Mouse (Mus musculus) ovary, adult 18-20 months (tissue): ENCODE results near the gene Pgam2.

Experiments used
- DNase-seq: peaks from one replicate; pipeline ENCODE4 v3.0.0; 2022; ENCODE audit warnings: low spot score, mixed read lengths

Gene Pgam2

DNA sequence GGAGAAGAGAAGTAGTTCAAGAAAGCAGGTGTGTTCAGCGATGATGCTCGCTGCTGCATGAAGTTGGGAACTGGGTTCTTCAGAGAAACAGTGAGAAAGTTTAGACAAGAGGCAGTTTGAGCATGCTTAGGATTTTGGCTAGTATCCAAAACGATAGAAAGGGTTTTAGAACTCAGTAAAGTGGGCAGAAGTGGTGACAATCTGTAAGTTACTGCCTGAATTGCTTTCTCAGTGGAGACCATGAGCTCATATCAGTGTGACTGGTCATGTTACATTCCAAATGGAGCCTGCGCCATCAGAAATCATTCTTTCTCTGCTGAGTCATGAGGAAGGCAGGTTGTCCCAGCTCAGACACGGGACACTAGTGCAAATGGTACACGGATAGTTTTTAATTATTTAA is 37.5 kb downstream of the Pgam2 start:
- no peak for DNase-seq

DNA sequence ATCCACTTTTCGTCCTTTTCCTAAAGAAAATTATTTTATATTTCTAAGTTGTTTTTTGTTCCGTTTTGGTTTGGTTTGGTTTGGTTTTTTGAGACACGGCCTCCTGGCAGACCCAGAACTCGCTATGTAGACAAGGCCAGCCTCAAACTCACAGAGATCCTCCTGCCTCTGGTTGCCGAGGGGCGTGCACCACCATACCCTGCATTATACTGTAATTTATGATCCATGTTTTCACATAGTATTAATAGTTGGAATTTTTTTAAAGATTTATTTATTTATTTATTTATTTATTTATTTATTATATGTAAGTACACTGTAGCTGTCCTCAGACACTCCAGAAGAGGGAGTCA is 40.9 kb downstream of the Pgam2 start:
- no peak for DNase-seq

DNA sequence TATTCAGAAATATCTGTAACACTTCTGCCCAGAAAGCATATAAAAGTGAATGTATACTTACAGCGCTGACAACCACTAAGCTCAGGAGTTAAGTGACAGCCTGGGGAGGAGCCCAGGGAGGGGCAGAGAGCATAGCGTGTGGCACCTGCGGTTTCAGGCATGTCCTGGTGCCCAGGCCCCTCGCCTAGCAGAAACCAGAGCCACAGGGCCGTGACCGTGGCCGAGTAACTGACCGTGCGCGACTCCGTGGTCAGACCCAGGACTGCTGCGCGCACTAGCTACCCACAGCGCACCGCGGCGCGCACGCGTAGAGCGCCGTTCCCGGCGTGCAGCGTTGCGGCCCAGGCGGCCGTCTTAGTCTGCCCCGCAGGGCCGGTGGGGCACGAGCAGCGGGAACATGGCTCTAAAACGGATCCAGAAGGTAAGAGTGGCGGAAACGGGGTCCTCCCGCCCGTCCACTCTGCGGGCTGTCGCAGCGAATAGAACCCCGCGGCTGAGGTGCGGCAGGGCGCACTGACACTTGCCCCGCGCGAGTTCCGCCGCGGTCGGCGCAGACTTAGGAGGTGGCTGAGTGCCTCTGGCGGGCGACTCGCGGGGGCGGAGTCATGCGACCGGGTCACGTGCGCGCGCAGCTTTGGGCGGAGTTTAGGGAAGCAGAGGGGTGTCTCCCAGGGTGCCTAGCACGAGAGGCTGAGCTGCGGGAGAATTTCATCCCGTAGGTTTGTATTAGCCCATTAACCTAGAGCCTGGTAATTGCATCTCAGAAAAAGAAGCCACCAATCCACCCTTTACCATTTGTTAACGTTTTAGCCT is 41.5 kb downstream of the Pgam2 start, which contains the start of gene Urgcp:
Gene Urgcp, minus strand, starts transcription at position 557 of the 813 bp plus-strand sequence.
- DNase-seq, result peak; percentile 88

DNA sequence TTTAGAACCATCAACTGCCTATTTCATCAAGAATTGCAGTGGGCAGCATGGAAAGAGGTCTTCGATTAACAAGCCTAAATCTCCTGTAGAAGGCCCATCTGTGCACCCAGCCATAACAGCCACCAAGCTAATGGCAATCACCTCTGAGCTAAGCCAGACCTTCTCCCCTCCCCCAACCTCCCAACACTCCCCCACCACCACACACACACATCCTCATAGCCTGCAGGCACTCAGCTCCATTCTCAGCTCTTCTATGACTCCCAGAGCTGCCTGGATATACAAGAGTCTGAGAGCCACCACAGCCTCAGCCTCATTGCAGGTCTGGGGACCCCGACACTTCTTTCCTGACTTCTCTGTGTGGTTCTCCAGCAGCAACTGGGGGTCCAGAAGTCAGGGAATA is 49.8 kb downstream of the Pgam2 start:
- no peak for DNase-seq
